Mouse (Mus musculus): ENCODE data around the gene Cfap44. TPM values are rescaled to one million over a fixed set of nuclear protein-coding genes. Genes with fewer than 3 reads are reported as not detected.
"Not testable (repeated sequence)": the region's sequence is repeated elsewhere in the genome, so short reads cannot be mapped to it uniquely, and the experiment has no call there.

Cfap44 gene
- total RNA-seq, 4 experiments from 2014 or later, result 3.4 to 7.4 (median 5.8) TPM

GRCm38 (mm10) chr16:44428456-44428855 is 33.9 kb downstream of the Cfap44 start:
- no peak for DNase-seq (ENCODE audit: low spot score in 2 of 2)

GRCm38 (mm10) chr16:44430021-44430420 is 35.4 kb downstream of the Cfap44 start:
- no peak for DNase-seq (ENCODE audit: low spot score in 2 of 2)

- no peak for DNase-seq (ENCODE audit: low spot score in 2 of 2)
Observed at GRCm38 (mm10) chr16:44434931-44435330, 40.3 kb downstream of the Cfap44 start.

- no peak for DNase-seq (ENCODE audit: low spot score in 2 of 2)
Observed at GRCm38 (mm10) chr16:44435481-44435880, 40.9 kb downstream of the Cfap44 start.

GRCm38 (mm10) chr16:44441913-44442312 is 47.3 kb downstream of the Cfap44 start:
- not testable (repeated sequence) for DNase-seq (ENCODE audit: low spot score in 2 of 2)

- DNase-seq (ENCODE audit: low spot score in 2 of 2), result no peak
Observed at GRCm38 (mm10) chr16:44457858-44458257, 63.3 kb downstream of the Cfap44 start.

- DNase-seq (ENCODE audit: low spot score in 2 of 2), result no peak
Observed at GRCm38 (mm10) chr16:44458826-44459225, 64.2 kb downstream of the Cfap44 start.

- no peak for DNase-seq (ENCODE audit: low spot score in 2 of 2)
Observed at GRCm38 (mm10) chr16:44460922-44461321, 66.3 kb downstream of the Cfap44 start.

GRCm38 (mm10) chr16:44475281-44475680 is 80.7 kb downstream of the Cfap44 start:
- DNase-seq (ENCODE audit: low spot score in 2 of 2), result no peak

GRCm38 (mm10) chr16:44475682-44476375 is 81.2 kb downstream of the Cfap44 start:
- no peak for DNase-seq (ENCODE audit: low spot score in 2 of 2)

GRCm38 (mm10) chr16:44478767-44479166 is 84.2 kb downstream of the Cfap44 start:
- DNase-seq (ENCODE audit: low spot score in 2 of 2), result no peak

- DNase-seq (ENCODE audit: low spot score in 2 of 2), result no peak
Observed at GRCm38 (mm10) chr16:44479852-44480251, 85.3 kb downstream of the Cfap44 start.

- no peak for DNase-seq (ENCODE audit: low spot score in 2 of 2)
Observed at GRCm38 (mm10) chr16:44480616-44481015, 86.0 kb downstream of the Cfap44 start.

- no peak for DNase-seq (ENCODE audit: low spot score in 2 of 2)
Observed at GRCm38 (mm10) chr16:44481599-44482593, 87.3 kb downstream of the Cfap44 start.

- peak; percentile 51 to 91 for DNase-seq (ENCODE audit: low spot score in 2 of 2)
Observed at GRCm38 (mm10) chr16:44484079-44484478, 89.5 kb downstream of the Cfap44 start.

- no peak for DNase-seq (ENCODE audit: low spot score in 2 of 2)
Observed at GRCm38 (mm10) chr16:44484831-44485230, 90.2 kb downstream of the Cfap44 start.

GRCm38 (mm10) chr16:44485691-44486090 is 91.1 kb downstream of the Cfap44 start:
- no peak for DNase-seq (ENCODE audit: low spot score in 2 of 2)

- DNase-seq (ENCODE audit: low spot score in 2 of 2), result no peak
Observed at GRCm38 (mm10) chr16:44486612-44487011, 92.0 kb downstream of the Cfap44 start.

GRCm38 (mm10) chr16:44487194-44487593 is 92.6 kb downstream of the Cfap44 start:
- DNase-seq (ENCODE audit: low spot score in 2 of 2), result no peak

- DNase-seq (ENCODE audit: low spot score in 2 of 2), result no peak
Observed at GRCm38 (mm10) chr16:44491051-44491450, 96.5 kb downstream of the Cfap44 start.

- no peak for DNase-seq (ENCODE audit: low spot score in 2 of 2)
Observed at GRCm38 (mm10) chr16:44492151-44492550, 97.6 kb downstream of the Cfap44 start.

GRCm38 (mm10) chr16:44492706-44493105 is 98.1 kb downstream of the Cfap44 start:
- no peak for DNase-seq (ENCODE audit: low spot score in 2 of 2)

All from left cerebral cortex, adult 8-10 months (tissue).